ENCODE assay signal across 12 mouse cellular contexts in the genomic region with DNA sequence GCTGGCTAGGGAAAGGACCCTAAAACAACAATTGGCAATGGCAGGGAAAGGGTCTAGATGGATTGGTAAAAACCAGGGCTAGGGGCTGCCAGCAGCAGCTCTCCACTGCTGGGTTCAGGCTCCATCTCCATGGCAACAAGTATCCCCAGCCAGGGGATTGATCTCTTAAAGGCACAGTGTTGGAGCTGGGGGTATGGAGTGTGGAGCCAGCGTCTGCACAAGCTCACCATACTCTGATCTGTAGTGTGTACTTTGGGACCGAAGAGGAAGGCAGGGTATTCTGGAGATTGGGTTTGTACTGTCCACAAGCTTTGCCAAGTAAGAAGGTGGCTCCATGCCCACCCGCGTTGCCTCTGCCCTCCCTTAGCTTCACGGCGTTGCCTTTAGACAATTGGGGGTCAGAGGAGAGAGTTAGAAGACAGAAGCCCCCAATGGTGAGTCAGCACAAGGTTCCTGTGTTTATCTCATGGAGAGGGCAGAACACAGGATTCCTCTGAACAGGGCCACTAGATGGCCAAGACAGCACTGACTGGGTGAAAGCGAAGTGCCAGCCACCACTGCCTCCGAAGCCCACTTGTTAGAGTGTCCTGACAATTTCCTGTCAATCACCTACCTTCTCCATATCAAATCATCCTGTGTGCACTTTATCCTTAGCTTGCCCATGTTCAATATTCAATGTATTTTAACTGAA. TPM values are rescaled to one million over a fixed set of nuclear protein-coding genes. Genes with fewer than 3 reads are reported as not detected.
DNase-seq lines count a peak whose midpoint lies in the region; ATAC-seq lines count a peak whose summit lies in the region.
"Had no signal": no experiment of that assay in that cellular context is flagged by ENCODE, and none has a peak within 500 bp of the region (broad histone marks: within the 10 kb centered on the region; RNA-seq: fewer than 3 reads in every experiment).

No protein-coding gene starts in this region.

- 68% methylated on average over 8 of the region's 8 CpGs for WGBS in intestine, embryonic 14.5 days
- 67% methylated on average over 8 of the region's 8 CpGs for WGBS in intestine, embryonic 15.5 days
- 72% methylated on average over 8 of the region's 8 CpGs for WGBS in embryonic facial prominence, embryonic 11.5 days
- 37% methylated on average over 8 of the region's 8 CpGs for WGBS in hindbrain, embryonic 14.5 days
- 62% methylated on average over 8 of the region's 8 CpGs for WGBS in neural tube, embryonic 11.5 days

- no peak for DNase-seq in intestine, embryonic 14.5 days (ENCODE audit: low spot score)
- peak; percentile 43 for DNase-seq in embryonic facial prominence, embryonic 11.5 days (ENCODE audit: low spot score)
- DNase-seq in hindbrain, embryonic 14.5 days (ENCODE audit: low spot score), result peak; percentile 79
- DNase-seq in neural tube, embryonic 11.5 days (ENCODE audit: low spot score), result peak; percentile 38
- DNase-seq in urinary bladder, postnatal 4 days (ENCODE audit: low spot score in 2 of 2), result no peak
- no peak for DNase-seq in adrenal gland, postnatal 36 days
- DNase-seq in lung, postnatal 10 days, result no peak
- DNase-seq: thymus, postnatal 25 days had no signal

- H3K27ac ChIP-seq in intestine, embryonic 14.5 days (ENCODE audit: low read depth), result no peak overlapping the region
- no peak overlapping the region for H3K27ac ChIP-seq in intestine, embryonic 15.5 days
- no peak overlapping the region for H3K27ac ChIP-seq in embryonic facial prominence, embryonic 11.5 days (replicated peaks; ENCODE audit: low read depth, low read length)
- H3K27ac ChIP-seq in hindbrain, embryonic 14.5 days, result peak overlapping the region; percentile 79
- H3K27ac ChIP-seq in neural tube, embryonic 11.5 days (ENCODE audit: low read depth, low read length), result no peak overlapping the region
- H3K27ac ChIP-seq: limb, embryonic 12.5 days; lung, embryonic 15.5 days had no signal

- H3K9ac ChIP-seq in intestine, embryonic 14.5 days (ENCODE audit: low read length), result no peak overlapping the region
- no peak overlapping the region for H3K9ac ChIP-seq in intestine, embryonic 15.5 days
- no peak overlapping the region for H3K9ac ChIP-seq in embryonic facial prominence, embryonic 11.5 days (replicated peaks; ENCODE audit: low read length)
- no peak overlapping the region for H3K9ac ChIP-seq in hindbrain, embryonic 14.5 days
- no peak overlapping the region for H3K9ac ChIP-seq in neural tube, embryonic 11.5 days (ENCODE audit: low read length)
- H3K9ac ChIP-seq: limb, embryonic 12.5 days; lung, embryonic 15.5 days had no signal

- no peaks in the 10 kb centered on the region for H3K27me3 ChIP-seq in intestine, embryonic 14.5 days (replicated peaks; ENCODE audit: control insufficient read depth, insufficient read depth, low read length)
- no peaks in the 10 kb centered on the region for H3K27me3 ChIP-seq in intestine, embryonic 15.5 days (replicated peaks)
- no peaks in the 10 kb centered on the region for H3K27me3 ChIP-seq in embryonic facial prominence, embryonic 11.5 days (ENCODE audit: control insufficient read depth, insufficient read depth, low read length)
- no peaks in the 10 kb centered on the region for H3K27me3 ChIP-seq in hindbrain, embryonic 14.5 days (ENCODE audit: control insufficient read depth, insufficient read depth, low read length)
- H3K27me3 ChIP-seq in neural tube, embryonic 11.5 days (ENCODE audit: control insufficient read depth, insufficient read depth, low read length), result no peaks in the 10 kb centered on the region
- H3K27me3 ChIP-seq: limb, embryonic 12.5 days; lung, embryonic 15.5 days had no signal

- H3K4me3 ChIP-seq in intestine, embryonic 14.5 days (ENCODE audit: low read depth, low read length), result no peak overlapping the region
- H3K4me3 ChIP-seq in intestine, embryonic 15.5 days (replicated peaks), result no peak overlapping the region
- no peak overlapping the region for H3K4me3 ChIP-seq in embryonic facial prominence, embryonic 11.5 days (ENCODE audit: low read depth, low read length)
- no peak overlapping the region for H3K4me3 ChIP-seq in hindbrain, embryonic 14.5 days (replicated peaks; ENCODE audit: low read length)
- H3K4me3 ChIP-seq in neural tube, embryonic 11.5 days (ENCODE audit: low read depth, low read length), result no peak overlapping the region
- H3K4me3 ChIP-seq: limb, embryonic 12.5 days; lung, embryonic 15.5 days; myocyte had no signal

- no peak overlapping the region for H3K4me2 ChIP-seq in intestine, embryonic 14.5 days (ENCODE audit: low read length)
- H3K4me2 ChIP-seq in intestine, embryonic 15.5 days (replicated peaks), result no peak overlapping the region
- no peak overlapping the region for H3K4me2 ChIP-seq in embryonic facial prominence, embryonic 11.5 days (ENCODE audit: low read depth, low read length)
- H3K4me2 ChIP-seq in hindbrain, embryonic 14.5 days (replicated peaks), result peak overlapping the region; percentile 35
- H3K4me2 ChIP-seq in neural tube, embryonic 11.5 days (ENCODE audit: low read depth), result no peak overlapping the region; the same call in 1 of the 2 replicates
- H3K4me2 ChIP-seq: limb, embryonic 12.5 days; lung, embryonic 15.5 days had no signal

- no peaks in the 10 kb centered on the region for H3K9me3 ChIP-seq in intestine, embryonic 14.5 days (ENCODE audit: control insufficient read depth, low read length)
- no peaks in the 10 kb centered on the region for H3K9me3 ChIP-seq in intestine, embryonic 15.5 days
- H3K9me3 ChIP-seq in embryonic facial prominence, embryonic 11.5 days (replicated peaks; ENCODE audit: control insufficient read depth, low read length), result no peaks in the 10 kb centered on the region
- H3K9me3 ChIP-seq in hindbrain, embryonic 14.5 days (ENCODE audit: control insufficient read depth, low read length), result no peaks in the 10 kb centered on the region
- no peaks in the 10 kb centered on the region for H3K9me3 ChIP-seq in neural tube, embryonic 11.5 days (ENCODE audit: control insufficient read depth, low read length)
- H3K9me3 ChIP-seq: limb, embryonic 12.5 days; lung, embryonic 15.5 days had no signal

- H3K4me1 ChIP-seq in intestine, embryonic 14.5 days (replicated peaks; ENCODE audit: control insufficient read depth, insufficient read depth, low read length), result peaks cover 6% of the 10 kb centered on the region; the same call in 1 of the 2 replicates
- no peaks in the 10 kb centered on the region for H3K4me1 ChIP-seq in intestine, embryonic 15.5 days (replicated peaks)
- H3K4me1 ChIP-seq in embryonic facial prominence, embryonic 11.5 days (ENCODE audit: control insufficient read depth, insufficient read depth, low read length), result peaks cover 2% of the 10 kb centered on the region; the same call in 1 of the 2 replicates
- H3K4me1 ChIP-seq in hindbrain, embryonic 14.5 days (replicated peaks; ENCODE audit: control insufficient read depth, insufficient read depth, low read length), result peaks cover 23% of the 10 kb centered on the region
- H3K4me1 ChIP-seq in neural tube, embryonic 11.5 days (ENCODE audit: control insufficient read depth, insufficient read depth, low read length), result peaks cover 13% of the 10 kb centered on the region

- ATAC-seq in intestine, embryonic 14.5 days (replicated peaks; ENCODE audit: low FRiP score, low TSS enrichment, low read depth), result 0 out of 2 replicates have a peak, but pooled peaks have one; percentile 41
- ATAC-seq in intestine, embryonic 15.5 days, result no peak
- peak; percentile 82; the same call in 1 of the 2 replicates for ATAC-seq in embryonic facial prominence, embryonic 11.5 days (replicated peaks; ENCODE audit: insufficient number of reproducible peaks, low FRiP score, low TSS enrichment, low read depth)
- peak; percentile 93 for ATAC-seq in hindbrain, embryonic 14.5 days (ENCODE audit: low FRiP score)
- peak; percentile 83 for ATAC-seq in neural tube, embryonic 11.5 days (ENCODE audit: insufficient read depth, low FRiP score, low TSS enrichment)

- H3K36me3 ChIP-seq in intestine, embryonic 14.5 days (ENCODE audit: control insufficient read depth, insufficient read depth, low read length), result no peaks in the 10 kb centered on the region
- H3K36me3 ChIP-seq in intestine, embryonic 15.5 days, result 0 out of 2 replicates have a peak, but pooled peaks cover 3% of the 10 kb centered on the region
- no peaks in the 10 kb centered on the region for H3K36me3 ChIP-seq in embryonic facial prominence, embryonic 11.5 days (replicated peaks; ENCODE audit: control insufficient read depth, insufficient read depth, low read depth, low read length)
- H3K36me3 ChIP-seq in hindbrain, embryonic 14.5 days (replicated peaks; ENCODE audit: control insufficient read depth, insufficient read depth), result 0 out of 2 replicates have a peak, but pooled peaks cover 3% of the 10 kb centered on the region
- H3K36me3 ChIP-seq in neural tube, embryonic 11.5 days (ENCODE audit: control insufficient read depth, insufficient read depth, low read length), result no peaks in the 10 kb centered on the region
- H3K36me3 ChIP-seq: limb, embryonic 12.5 days had no signal

RNA-seq across cellular contexts. Expression of a gene that starts 34.4 kb away (rescaled TPM):
- 27.9 and 33.0 TPM in 2 replicates for polyA plus RNA-seq in intestine, embryonic 14.5 days (2014; fragmentation: Nextera tagmentation; extraction: Ambion mirVana)
- 28.1 and 28.3 TPM in 2 replicates for polyA plus RNA-seq in intestine, embryonic 15.5 days (2015; fragmentation: Nextera tagmentation; extraction: Ambion mirVana)
- polyA plus RNA-seq in embryonic facial prominence, embryonic 11.5 days (2014; fragmentation: Nextera tagmentation; extraction: Ambion mirVana), result 45.4 and 47.4 TPM in 2 replicates
- 44.8 and 46.5 TPM in 2 replicates for polyA plus RNA-seq in hindbrain, embryonic 14.5 days (2014; fragmentation: Nextera tagmentation; extraction: Ambion mirVana)
- polyA plus RNA-seq in neural tube, embryonic 11.5 days (2014; fragmentation: Nextera tagmentation; extraction: Ambion mirVana), result 46.3 and 49.8 TPM in 2 replicates
- 10 to 100 TPM; 22.3 to 22.5 TPM for total RNA-seq in adrenal gland, postnatal 36 days (2021)

RNA-seq across cellular contexts. Expression of a gene that starts 34.5 kb away (rescaled TPM):
- polyA plus RNA-seq in intestine, embryonic 14.5 days (2014; fragmentation: Nextera tagmentation; extraction: Ambion mirVana), result 55.6 and 64.2 TPM in 2 replicates
- polyA plus RNA-seq in intestine, embryonic 15.5 days (2015; fragmentation: Nextera tagmentation; extraction: Ambion mirVana), result 57.9 and 62.2 TPM in 2 replicates
- polyA plus RNA-seq in embryonic facial prominence, embryonic 11.5 days (2014; fragmentation: Nextera tagmentation; extraction: Ambion mirVana), result 106 and 109 TPM in 2 replicates
- 75.7 and 82.7 TPM in 2 replicates for polyA plus RNA-seq in hindbrain, embryonic 14.5 days (2014; fragmentation: Nextera tagmentation; extraction: Ambion mirVana)
- polyA plus RNA-seq in neural tube, embryonic 11.5 days (2014; fragmentation: Nextera tagmentation; extraction: Ambion mirVana), result 95.9 and 101 TPM in 2 replicates
- 10 to 100 TPM; 32.0 to 33.2 TPM for total RNA-seq in adrenal gland, postnatal 36 days (2021)

RNA-seq across cellular contexts. Expression of a gene that starts 34.5 kb away (rescaled TPM):
- 9.8 and 10.2 TPM in 2 replicates for polyA plus RNA-seq in intestine, embryonic 14.5 days (2014; fragmentation: Nextera tagmentation; extraction: Ambion mirVana)
- polyA plus RNA-seq in intestine, embryonic 15.5 days (2015; fragmentation: Nextera tagmentation; extraction: Ambion mirVana), result 7.4 and 8.4 TPM in 2 replicates
- 6.9 and 8.8 TPM in 2 replicates for polyA plus RNA-seq in embryonic facial prominence, embryonic 11.5 days (2014; fragmentation: Nextera tagmentation; extraction: Ambion mirVana)
- 21.6 and 21.8 TPM in 2 replicates for polyA plus RNA-seq in hindbrain, embryonic 14.5 days (2014; fragmentation: Nextera tagmentation; extraction: Ambion mirVana)
- 9.5 and 11.2 TPM in 2 replicates for polyA plus RNA-seq in neural tube, embryonic 11.5 days (2014; fragmentation: Nextera tagmentation; extraction: Ambion mirVana)
- total RNA-seq in adrenal gland, postnatal 36 days (2021), result 10 to 100 TPM; 12.9 to 18.3 TPM

Comparison
In these comparisons a context has a peak if more than half of its experiments do, and no peak if none do; other contexts are left out.
1. DNase-seq: peak in embryonic facial prominence, embryonic 11.5 days (single experiment), hindbrain, embryonic 14.5 days (single experiment) and neural tube, embryonic 11.5 days (single experiment); none in intestine, embryonic 14.5 days (single experiment), urinary bladder, postnatal 4 days (0 of 2), adrenal gland, postnatal 36 days (0 of 2) and lung, postnatal 10 days (single experiment).